Mouse (Mus musculus) Muller cell, postnatal 12 days (primary cell): ENCODE data around the gene Ccdc191.

ENCODE experiments used
- DNase-seq: peaks from one replicate; pipeline ENCODE4 v3.0.0-alpha.2; 2015; ENCODE audit errors: inconsistent ontology term

Ccdc191 gene

DNA sequence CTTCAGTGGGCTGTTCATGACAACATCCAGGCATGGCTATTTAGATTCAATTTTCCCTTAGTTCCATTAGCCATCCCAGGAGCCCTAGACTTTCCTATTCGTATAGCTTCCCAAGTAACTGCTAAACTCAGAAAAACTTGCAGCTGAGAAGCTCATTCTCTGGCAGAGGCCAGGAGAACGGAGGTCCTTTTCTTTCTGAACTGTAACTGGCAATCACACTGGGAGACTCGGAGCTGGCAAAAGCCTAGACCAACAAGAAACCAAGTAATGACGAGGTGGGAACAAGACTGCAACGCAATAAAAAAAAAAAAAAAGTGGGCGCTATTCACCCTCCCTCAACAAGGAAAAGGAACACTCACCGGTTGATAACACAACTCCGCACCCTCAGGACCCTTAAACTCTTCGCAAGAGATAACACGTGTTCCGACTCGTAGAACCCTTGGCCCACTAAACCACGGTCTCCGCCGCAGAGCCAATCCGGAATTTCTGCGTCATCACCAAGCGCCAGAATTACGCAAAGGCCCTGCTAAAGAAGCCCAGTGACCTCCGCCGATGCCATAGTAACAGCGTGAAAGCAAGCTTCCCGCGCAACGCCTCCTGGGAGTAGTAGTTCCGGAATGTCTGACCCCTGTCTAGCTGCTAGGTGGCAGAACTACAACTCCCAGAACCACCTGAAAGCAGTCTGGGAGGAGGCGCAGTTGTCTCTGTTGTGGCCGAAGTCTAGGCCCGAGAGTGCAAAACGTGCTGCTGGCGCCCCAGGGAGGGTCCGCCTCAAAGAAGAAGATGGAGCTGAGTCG lies at the start of gene Ccdc191:
Ccdc191 (plus strand) TSS at position 593 of the 797 bp plus-strand sequence.
- DNase-seq: peak; percentile 98

DNA sequence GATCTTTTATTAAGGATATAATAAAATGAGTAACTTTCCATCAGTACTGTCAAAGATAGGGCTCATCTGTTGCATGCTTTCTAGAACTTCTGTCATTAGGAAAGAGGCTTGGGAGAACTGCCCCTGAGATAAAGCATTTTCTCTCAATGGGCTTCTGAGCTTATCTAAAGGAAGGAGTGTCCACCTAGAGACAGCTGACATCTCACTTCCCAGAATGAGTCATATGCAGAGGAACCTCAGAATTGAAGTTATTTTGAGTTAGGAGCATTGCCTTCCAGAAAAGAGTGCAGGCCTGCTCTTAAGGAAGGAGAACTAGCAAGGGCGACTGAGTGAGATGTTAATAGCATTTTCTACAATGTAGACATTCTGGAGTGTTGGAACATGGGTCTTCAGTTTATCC lies 48.4 kb upstream of the Ccdc191 start:
- no peak for DNase-seq

- no peak for DNase-seq
Measured at GRCm38 (mm10) chr16:43849839-43850238, 39.8 kb upstream of the Ccdc191 start.

DNA sequence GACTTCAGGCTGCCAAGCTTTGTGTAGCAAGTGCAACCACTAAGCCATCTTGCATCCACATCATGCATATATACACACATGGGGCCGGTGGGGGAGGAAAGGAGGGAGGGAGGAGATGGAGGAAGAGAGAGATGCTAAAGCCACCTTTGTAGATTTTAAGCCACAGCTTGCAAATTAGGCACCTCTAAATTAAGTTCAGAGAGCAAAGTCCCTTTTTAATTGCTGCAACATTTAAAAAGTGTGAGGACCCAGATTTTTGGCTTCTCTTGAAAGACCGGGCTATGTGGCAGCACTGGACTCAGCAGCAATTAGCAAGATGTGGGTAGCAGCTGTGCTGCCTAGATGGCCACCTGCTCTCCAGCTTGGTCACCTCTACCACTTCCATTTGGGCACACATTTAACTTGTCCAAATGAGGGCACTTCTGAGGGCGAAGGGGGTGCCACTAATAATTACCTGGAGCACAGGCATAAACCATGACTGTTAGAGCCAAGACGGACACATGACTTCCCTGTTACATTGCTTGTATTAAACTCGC lies 30.6 kb upstream of the Ccdc191 start:
- DNase-seq: no peak

DNA sequence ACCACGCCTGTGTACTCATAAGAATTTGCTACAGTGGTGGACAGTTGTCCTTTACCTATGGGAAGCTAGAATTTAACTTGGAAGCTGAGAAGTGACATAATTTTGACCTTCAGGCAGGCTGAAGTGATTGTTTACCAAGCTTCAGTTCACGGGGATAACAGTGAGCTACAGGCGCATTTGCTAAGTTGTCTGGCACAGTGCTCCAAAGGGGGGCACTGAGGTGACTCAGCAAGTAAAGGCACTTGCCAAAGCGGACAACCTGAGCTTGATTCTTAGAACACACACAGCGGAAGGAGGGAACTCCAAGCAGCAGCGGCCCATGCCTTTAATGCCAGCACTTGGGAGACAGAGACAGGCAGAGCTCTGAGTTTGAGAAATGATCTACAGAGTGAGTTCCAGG lies 29.0 kb upstream of the Ccdc191 start:
- no peak for DNase-seq

DNA sequence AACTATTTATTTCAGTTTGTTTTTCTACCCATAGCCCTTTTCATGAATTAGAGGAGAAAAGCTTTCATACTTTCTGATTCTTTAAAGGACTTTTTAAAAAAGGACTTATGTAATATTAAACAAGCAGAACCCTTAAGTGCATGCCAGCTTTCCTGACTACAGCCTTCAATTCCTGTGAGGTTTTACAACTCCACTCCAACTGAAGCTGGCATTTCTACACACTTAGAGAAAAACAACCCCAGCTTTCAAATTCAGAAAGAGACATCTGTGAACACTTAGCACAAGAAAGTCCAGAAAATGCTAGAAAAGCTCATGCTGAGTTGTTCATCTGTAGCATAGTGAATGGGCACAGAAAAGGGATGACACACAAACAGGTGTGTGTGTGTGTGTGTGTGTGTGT lies 19.8 kb upstream of the Ccdc191 start:
- no peak for DNase-seq

GRCm38 (mm10) chr16:43871419-43871818 lies 18.2 kb upstream of the Ccdc191 start:
- DNase-seq: no peak

- no peak for DNase-seq
Measured at GRCm38 (mm10) chr16:43879769-43880168, 9.8 kb upstream of the Ccdc191 start.

DNA sequence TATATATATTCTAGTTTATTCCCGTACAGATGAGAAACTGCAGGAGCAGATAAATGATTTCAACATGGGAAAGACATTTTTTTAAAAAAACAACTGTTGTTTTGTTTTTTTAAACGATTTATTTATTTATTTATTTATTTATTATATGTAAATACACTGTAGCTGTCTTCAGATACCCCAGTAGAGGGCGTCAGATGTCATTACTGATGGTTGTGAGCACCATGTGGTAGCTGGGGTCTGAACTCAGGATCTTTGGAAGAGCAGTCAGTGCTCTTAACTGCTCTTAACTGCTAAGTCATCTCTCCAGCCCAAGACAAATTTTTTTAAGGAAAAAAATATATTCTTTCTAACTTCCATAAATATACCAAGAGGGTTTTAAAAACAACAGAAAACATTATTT lies 8.0 kb upstream of the Ccdc191 start:
- DNase-seq: no peak

DNA sequence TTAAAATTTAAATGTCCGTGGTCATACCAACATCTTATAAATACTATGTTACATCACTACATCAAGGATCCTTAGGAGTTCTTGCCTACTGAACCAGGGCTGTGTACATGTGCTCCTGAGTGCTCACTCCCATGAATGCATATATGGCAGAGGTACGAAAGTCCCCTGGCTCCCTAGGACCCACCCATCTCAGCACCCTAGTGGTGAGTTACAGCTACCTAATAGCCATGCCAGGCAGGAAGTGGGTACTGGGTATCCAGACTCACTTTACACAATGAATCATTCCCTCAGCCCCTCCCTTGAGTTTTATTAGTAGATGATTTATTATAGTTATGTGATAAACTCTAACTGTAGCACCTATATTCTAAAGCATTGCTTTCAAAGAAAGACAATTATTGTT lies 7.3 kb upstream of the Ccdc191 start:
- no peak for DNase-seq

DNA sequence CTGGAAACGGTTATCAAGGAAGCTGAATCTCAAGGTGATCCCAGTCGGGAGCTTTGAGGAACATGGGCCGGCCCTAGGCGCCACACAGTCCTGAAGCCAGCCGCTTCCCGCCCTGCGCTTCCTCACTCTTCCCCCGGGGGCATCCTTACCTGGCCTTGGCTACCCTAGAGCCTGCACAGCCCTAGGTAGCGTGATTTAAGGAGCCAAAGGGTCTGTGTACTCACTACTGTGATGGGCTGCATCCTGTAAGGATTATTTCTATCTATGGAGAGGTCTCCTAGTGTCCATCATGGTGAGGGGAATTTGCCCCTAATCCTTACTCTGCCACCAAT lies 371 bp downstream of the Ccdc191 start:
- no peak for DNase-seq

GRCm38 (mm10) chr16:43890747-43891336 lies 1.2 kb downstream of the Ccdc191 start:
- DNase-seq: no peak

DNA sequence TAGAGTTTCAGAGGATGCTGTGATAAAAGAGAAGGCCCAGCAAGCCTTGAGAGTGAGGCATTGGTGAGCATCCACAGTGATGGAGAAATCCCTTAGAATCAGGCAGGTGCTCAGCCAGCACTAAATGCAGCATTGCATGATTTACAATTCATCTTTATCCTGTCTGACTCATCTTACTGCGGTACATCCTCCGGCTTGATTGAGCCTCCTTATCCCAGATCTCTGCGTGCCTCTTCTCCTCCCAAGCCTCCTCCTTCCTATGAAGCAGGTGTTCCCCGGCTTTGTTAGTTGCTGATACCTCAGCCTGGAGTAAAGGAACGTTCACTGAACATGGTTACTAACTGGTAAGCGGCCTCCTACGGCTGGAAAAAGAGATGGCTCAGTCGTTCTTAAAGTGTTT lies 4.9 kb downstream of the Ccdc191 start:
- DNase-seq: no peak

GRCm38 (mm10) chr16:43900138-43900537 lies 10.5 kb downstream of the Ccdc191 start:
- DNase-seq: no peak

DNA sequence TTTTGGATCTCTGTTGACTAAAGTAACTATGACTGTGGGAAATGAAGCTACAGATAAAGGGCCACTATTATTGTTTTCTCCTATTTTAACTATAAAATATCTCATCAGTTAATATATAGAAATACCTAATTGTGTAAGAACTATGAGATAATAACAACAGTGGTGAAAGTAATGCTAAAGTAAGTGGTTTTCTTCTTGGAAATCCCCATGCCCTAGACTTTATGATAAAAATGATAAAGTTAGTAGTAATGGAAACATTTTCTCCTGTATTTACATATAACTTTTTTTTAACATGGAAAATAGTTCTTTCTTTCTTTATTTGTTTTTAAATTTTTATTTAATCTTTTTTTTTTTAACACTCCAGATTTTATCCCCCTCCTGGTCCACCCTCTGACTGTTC lies 11.0 kb downstream of the Ccdc191 start:
- DNase-seq: no peak

DNA sequence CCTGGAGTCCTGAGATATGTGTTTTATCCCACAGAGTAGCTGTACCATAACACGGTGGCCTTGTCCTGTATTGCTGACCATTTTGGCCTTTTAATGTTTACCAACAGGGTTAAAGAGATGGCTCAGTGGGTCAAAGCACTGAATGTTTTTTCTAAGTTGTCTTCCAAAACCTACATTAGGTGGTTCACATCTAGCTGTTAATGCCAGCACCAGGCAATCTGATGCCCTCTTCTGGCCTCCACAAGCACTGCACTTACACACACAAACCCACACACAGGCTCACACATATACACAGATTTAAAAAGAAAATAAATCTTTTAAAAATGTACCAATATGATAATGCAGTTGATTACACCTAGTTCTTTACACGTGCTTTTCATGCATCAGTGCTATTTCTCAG lies 19.3 kb downstream of the Ccdc191 start:
- no peak for DNase-seq

DNA sequence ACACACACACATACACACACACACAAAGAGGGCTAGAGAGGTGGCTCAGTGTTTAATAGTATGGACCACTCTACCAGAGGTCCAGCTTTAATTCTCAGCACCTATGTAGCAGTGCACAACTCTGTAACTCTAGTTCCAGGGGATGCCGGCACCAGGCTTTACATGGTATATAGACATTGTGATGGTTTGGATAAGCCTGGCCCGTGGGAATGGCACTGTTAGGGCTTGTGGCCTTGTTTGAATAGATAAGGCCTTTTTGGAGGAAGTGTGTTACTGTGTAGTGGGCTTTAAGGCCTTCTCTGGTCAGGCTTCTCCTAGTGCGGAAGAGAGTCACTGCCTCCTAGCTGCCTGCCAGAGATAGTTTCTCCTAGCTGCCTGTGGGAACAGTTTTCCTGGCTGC lies 29.3 kb downstream of the Ccdc191 start:
- no peak for DNase-seq

DNA sequence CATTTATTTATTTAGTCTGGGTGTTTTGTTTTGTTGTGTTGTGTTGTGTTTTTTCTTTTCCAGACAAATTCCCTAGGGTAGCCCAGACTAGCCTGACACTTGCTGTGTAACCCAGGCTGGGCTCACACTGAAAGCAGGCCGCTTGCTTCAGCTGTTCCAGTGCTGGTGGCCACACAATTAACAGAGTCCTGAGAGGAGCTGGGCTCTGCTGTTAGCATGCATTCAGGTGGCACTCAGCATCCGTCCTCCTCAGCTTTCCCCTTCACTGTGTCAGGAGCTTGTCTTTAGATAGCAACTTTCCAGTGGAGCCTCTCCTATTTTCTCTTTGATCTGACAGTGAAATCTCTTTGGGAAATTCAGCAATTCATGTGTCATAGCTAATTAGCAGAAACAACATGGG lies 32.4 kb downstream of the Ccdc191 start:
- DNase-seq: peak; percentile 32

DNA sequence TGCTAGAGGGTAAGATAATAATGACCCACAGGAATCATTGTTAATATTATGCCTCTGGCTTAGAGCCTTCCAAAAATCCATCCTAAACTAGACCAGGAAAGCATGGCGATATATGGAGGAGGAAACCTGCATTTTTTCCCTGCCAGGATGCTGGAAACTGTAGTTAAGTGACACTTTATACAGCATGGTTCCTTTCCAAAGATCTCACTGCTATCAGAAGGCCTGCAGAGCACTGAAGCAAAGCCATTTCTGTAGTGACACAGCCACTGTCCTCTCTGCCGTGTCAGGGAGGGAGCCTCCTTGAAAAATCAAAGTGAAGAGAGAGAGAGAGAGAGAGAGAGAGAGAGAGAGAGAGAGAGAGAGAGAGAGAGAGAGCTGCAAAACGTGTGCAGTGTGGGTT lies 33.0 kb downstream of the Ccdc191 start:
- DNase-seq: no peak

GRCm38 (mm10) chr16:43925001-43925558 lies 35.5 kb downstream of the Ccdc191 start:
- peak; percentile 93 for DNase-seq

- DNase-seq: no peak
Measured at GRCm38 (mm10) chr16:43925846-43926245, 36.2 kb downstream of the Ccdc191 start.

DNA sequence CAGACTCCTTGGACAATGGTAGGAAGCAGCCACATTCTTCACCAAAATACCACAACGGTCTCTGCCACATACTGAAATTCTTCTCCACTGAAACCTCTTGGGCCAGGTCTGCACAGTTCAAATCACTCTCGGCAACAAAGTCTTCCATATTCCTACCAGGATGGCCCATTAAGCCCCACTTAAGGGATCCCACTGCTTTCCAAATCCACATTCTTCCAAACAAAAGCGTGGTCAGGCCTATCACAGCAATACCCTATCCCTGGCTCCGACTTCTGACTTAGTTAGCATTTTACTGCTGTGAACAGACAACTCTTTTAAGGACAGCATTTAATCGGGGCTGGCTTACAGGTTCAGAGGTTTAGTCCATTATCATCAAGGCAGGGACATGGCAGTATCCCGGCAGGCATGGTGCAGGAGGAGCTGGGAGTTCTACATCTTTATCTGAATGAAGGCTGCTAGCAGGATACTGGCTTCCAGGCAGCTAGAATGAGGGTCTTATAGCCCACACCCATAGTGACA lies 36.8 kb downstream of the Ccdc191 start, which contains the start of gene Qtrt2:
Qtrt2 (minus strand) TSS at position 469 of the 519 bp plus-strand sequence.
- peak; percentile 47 for DNase-seq

- DNase-seq: no peak
Measured at GRCm38 (mm10) chr16:43930577-43930976, 41.0 kb downstream of the Ccdc191 start.
